Mouse (Mus musculus): ENCODE results near the gene Cpsf4l. TPM values are rescaled to one million over a fixed set of nuclear protein-coding genes. Genes with fewer than 3 reads are reported as not detected.
"Not testable (repeated sequence)": the region's sequence is repeated elsewhere in the genome, so short reads cannot be mapped to it uniquely, and the experiment has no call there.

Gene Cpsf4l
- total RNA-seq, 2 experiments from 2014 or later: not detected

- no peak for DNase-seq
These were observed 43.6 kb downstream of the Cpsf4l start for GRCm38 (mm10) chr11:113666205-113666604.

DNA sequence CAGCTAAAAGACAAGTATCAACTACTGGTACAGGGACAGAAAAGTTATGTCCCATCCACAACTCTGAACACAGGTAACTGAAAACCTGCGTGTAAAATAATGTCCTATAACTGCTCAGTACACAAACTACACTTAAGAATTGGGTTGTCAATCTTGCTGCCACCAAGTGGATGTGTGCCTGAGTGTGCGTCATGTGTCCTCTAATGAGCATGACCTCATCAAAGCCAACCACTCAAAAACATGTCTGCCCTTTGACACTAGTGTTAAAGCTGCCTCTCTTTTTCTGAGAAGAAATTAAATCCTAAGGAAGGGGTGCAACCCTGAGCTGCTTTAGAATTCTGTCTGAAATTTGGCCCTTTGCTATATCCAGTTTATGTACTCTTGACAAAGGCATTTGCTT, 45.5 kb downstream of the Cpsf4l start:
- no peak for DNase-seq

DNA sequence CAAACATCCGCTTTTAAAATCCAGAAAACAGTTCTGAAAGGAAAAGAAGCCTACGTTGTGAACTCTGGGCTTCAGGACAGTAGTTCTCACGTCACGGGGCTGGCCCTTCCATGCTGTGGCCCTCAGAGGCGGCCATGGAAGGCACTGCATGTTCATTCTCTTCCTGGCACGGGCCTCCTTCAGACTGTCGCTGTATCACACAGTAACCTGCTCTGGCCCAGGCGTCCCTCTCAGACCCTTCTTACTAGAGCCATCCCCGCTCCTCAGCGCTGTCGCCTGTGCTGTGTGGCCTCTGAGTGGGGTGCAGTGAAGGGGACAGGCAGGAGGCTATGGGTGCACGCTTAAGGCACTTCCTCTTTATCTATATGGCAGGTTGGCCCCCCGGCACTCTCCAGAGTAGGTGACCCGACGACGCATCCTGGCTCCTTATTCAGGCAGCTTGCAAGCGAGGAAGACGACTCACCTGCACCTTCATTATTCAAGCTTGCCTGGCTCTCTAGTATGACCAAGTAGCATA, 47.9 kb downstream of the Cpsf4l start:
- DNase-seq: no peak

DNA sequence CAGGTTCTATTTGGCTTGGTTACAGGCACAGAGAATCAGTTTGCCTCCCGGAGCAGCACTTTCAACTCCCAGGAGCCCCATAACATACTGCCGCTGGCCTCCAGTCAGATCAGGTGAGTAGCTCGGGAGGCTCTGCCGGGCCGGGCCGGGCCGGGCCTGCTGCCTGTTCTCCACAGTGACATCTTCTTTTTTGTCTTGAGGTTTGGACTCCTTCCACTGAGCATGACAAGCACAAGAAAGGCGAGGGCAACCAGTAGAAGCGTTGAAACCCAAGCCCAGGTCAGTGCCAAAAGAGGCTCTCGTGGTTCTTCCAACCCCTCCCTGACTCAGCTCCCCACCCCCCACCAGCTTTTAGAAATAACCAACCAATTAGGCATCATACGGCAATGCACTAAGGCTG, 48.9 kb downstream of the Cpsf4l start:
- no peak for DNase-seq

DNA sequence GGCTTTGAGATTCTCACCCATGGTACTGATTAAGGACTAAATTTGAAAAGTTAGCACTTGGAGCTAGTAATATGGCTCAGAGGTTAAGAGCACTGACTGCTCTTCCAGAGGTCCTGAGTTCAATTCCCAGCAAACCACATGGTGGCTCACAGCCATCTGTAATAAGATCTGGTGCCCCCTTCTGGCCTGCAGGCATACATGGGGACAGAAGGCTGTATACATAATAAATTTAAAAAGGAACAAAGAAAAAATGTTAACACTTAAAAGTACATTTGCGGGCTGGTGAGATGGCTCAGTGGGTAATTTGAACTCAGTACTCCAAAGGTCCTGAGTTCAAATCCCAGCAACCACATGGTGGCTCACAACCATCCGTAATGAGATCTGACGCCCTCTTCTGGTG, 49.6 kb downstream of the Cpsf4l start:
- DNase-seq: not testable (repeated sequence)

DNA sequence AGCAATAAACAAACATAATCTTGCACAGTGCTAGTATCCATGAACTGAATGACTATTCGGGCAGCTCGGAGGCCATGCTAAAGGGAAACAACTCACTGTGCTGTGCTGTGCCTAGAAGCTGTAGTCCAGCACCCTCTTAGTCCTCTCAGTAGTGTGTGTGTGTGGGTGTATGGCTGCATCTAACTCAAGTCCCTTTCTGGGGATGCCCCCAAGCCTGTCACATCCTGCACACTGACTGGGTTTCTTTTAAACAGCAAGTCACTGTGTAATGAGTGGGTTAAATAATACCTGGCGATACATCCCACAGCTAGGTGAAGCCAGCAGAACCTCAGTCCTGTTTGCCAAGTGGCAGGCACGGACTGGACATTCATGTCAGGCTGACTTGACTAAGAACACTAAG, 51.1 kb downstream of the Cpsf4l start:
- DNase-seq: no peak

DNA sequence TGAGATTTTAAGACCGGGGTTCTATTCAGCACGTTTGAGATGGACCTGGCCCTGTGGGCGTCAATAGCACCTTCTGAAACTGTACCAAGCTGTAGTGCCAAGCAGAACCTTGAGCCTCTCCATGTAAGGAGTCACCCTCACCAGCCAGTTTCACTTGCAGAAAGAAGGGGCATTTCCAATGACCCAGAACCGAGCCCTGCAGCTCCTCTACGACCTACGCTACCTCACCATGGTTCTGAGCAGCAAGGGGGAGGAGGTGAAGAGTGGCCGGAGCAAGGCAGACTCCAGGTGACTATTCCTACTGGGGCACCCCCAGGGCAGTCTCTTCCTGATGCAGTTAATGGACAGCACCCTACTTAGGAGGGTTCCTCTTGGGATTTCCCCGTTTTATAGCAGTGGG, 51.5 kb downstream of the Cpsf4l start:
- DNase-seq: no peak

DNA sequence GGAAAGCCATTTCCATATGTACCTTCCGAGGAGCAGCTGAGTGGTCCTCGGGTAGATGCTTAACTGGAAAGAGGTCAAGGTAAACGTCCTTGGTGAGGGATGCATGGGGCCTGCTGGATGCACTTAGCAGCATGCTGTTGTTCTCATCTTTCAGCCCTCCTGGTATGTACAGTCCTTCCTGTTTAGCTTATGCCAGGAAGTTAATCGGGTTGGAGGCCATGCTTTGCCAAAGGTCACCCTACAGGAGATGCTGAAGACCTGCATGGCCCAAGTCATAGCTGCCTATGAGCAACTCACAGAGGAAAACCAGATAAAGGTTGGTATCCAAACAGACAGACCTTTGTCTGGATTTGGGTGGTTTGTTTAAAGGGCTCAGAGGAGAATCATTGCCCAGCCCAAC, 52.6 kb downstream of the Cpsf4l start:
- no peak for DNase-seq

- no peak for DNase-seq
These were observed 53.3 kb downstream of the Cpsf4l start for GRCm38 (mm10) chr11:113656511-113656932.

GRCm38 (mm10) chr11:113654561-113655270, 55.1 kb downstream of the Cpsf4l start:
- DNase-seq: no peak

DNA sequence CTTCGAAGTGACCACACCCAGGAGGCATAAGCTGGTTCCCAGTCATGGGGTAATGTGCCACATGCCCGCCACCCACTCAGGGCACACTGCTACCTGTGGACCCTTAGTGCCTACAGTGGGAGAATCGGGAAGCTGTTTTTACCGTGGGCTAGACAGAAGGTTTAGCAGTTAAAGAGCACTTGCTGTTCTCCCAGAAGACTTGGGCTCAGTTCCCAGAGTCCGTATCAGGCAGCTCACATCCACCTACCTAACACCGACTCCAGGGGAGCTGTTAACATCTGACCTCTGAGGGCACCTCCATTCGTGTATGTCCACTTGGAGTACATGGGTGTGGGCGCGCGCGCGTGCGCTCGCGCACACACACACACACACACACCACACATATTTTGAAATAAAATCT, 55.7 kb downstream of the Cpsf4l start:
- DNase-seq: no peak

DNA sequence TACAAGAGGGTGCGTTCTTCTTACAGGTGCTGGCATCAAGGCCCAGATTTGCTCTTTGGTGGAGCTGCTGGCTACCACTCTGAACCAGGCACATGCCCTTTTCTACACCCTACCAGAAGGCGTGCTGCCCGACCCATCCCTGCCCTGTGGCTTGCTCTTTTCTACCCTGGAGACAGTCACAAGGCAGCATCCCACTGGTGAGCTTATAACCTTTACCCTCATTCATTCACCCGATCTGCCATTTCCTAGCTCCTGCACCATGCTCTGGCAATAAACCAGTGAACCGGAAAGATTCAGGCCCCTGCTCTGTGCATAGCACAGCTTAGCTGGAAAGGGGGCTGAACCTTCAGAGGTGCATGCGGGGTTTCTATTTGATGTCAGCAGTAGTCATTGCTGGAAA, 57.3 kb downstream of the Cpsf4l start:
- DNase-seq: no peak

DNA sequence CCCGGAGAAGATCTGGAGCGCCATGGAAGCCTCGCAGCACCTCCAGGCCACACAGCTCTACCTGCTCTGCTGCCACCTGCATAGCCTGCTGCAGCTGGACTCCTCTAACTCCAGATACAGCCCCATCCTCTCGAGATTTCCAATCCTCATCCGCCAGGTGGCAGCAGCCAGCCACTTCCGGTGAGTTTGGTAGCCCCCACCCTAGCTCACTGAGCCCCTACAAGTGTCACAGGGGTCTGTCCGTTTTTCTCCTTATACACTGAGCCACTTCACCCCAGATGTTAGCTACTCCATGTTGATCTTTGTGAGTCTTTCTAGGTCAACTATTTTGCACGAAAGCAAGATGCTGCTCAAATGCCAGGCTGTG, 57.9 kb downstream of the Cpsf4l start:
- peak; percentile 45 for DNase-seq

GRCm38 (mm10) chr11:113651206-113651906, 58.5 kb downstream of the Cpsf4l start:
- no peak for DNase-seq

GRCm38 (mm10) chr11:113649353-113650210, 60.2 kb downstream of the Cpsf4l start, which contains the start of gene Slc39a11:
Slc39a11 (minus strand) TSS chr11:113650079.
- peak; percentile 76 for DNase-seq

DNA sequence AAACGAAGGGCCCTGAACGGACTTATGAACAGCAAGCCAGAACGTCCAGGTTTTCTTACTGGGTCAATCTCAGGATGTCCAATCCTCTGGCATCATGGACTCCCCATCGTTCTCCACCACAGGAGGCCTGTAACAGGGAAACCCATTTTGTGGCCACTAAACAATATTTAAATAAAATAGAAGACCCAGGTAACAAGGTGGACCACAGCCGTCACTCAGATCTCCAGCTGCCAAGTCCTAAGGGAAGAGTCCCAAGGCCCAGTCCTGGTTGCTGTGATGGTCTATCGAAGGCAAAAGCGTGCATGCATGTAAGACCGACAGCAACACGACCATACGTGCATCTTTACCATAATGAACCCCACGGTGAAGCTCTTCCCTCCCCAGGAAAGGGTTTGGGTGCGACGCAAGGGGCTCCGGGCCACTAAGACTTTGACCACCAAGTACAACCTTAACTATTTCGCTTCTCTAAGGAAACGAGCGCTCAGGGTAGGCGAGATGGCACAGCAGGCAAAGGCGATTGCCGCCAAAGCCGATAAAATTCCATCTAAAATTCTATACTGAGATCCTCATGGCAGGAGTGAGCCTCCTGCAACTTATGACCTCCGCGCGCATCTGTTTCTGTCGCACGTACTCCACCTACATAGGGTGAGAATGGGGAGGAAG, 61.0 kb downstream of the Cpsf4l start, which contains the start of gene Cog1:
Gene Cog1 (plus strand): TSS at position 480 of the 663 bp plus-strand sequence.
- no peak for DNase-seq

Other genes with a start within 250 kb of the Cpsf4l start
- gene Sstr2, start 90.7 kb downstream of the Cpsf4l start, total RNA-seq (2021): 1 to 10 TPM in 1 of 2 experiments, under 1 TPM in 1; 0.12 to 1.3 TPM
- gene Cog1, start 60.8 kb downstream of the Cpsf4l start, total RNA-seq (2021): 10 to 100 TPM; 20.1 to 25.0 TPM
- 1 to 10 TPM; 4.9 to 7.2 TPM for gene Slc39a11, start 59.9 kb downstream of the Cpsf4l start, total RNA-seq (2021)
- 10 to 100 TPM; 34.8 to 37.9 TPM for gene Fam104a, start 25.9 kb downstream of the Cpsf4l start, total RNA-seq (2021)
- gene D11Wsu47e, start 25.6 kb downstream of the Cpsf4l start, total RNA-seq (2021): 10 to 100 TPM in 1 of 2 experiments, 1 to 10 TPM in 1; 7.3 to 10.9 TPM
- 10 to 100 TPM; 19.1 to 22.0 TPM for gene Cdc42ep4, start 41.9 kb upstream of the Cpsf4l start, total RNA-seq (2021)

All from gastrocnemius, postnatal 10 days (tissue).